ENCODE assay signal across 8 mouse cellular contexts in the genomic region with DNA sequence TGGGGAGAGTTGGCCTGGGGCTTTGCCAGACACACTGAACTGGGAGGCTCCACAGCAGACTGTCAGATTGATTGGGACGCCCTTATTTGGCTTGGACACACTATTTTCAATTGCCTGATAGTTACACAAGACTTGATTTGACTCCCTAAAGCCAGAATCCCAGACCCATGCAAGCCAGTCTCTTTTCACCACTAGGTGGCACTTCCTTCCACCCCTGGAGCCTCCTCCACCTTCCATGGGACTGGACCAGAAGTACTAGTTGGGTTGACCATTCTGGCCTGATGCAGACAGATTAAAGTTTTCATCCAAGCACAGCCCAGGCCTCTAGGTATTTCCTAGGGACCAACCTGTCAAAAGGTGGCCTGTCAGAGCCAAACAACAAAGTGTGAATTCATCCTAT. TPM values are rescaled to one million over a fixed set of nuclear protein-coding genes. Genes with fewer than 3 reads are reported as not detected.
A peak's percentile ranks its signal among the peaks of the same experiment; 100 is the strongest.
DNase-seq lines count a peak whose midpoint lies in the region; ATAC-seq and TF ChIP-seq lines count a peak whose summit lies in the region.

No protein-coding gene starts in this region.

- H3K4me1 ChIP-seq in midbrain, postnatal 0 days (ENCODE audit: insufficient read depth, low read length), result no peaks in the 10 kb centered on the region
- H3K4me1 ChIP-seq in midbrain, embryonic 15.5 days, result no peaks in the 10 kb centered on the region
- H3K4me1 ChIP-seq in lung, adult 2 months (ENCODE audit: control insufficient read depth, insufficient read depth, low read length), result no peaks in the 10 kb centered on the region

- no peak for TF ChIP-seq POLR2A in lung, adult 2 months (IDR thresholded peaks at IDR 0.05; ENCODE audit: borderline replicate concordance, extremely low read depth, low read depth, low read length)

- no peaks in the 10 kb centered on the region for H3K27me3 ChIP-seq in midbrain, postnatal 0 days (ENCODE audit: insufficient read depth, low read length)
- H3K27me3 ChIP-seq in midbrain, embryonic 15.5 days (replicated peaks), result no peaks in the 10 kb centered on the region

- H3K4me2 ChIP-seq in midbrain, postnatal 0 days (ENCODE audit: low read depth, low read length, poor library complexity, severe bottlenecking), result no peak overlapping the region
- H3K4me2 ChIP-seq in midbrain, embryonic 15.5 days, result no peak overlapping the region

- intact Hi-C loops in gastrocnemius, postnatal 36 days (cut with DNase I), result loop anchor here (10.0 kb wide), 1 partner anchor 1001 kb away; no protein-coding TSS in a partner anchor

- DNase-seq in gastrocnemius, adult 18-20 months (ENCODE audit: low spot score), result peak; percentile 35
- no peak for DNase-seq in gastrocnemius, postnatal 36 days
- peak; percentile 10 for DNase-seq in midbrain, postnatal 0 days (ENCODE audit: low spot score)
- peak; percentile 14 to 17 for DNase-seq in cerebellum, postnatal 36 days
- peak; percentile 28 for DNase-seq in lung, adult 2 months
- no peak for DNase-seq in right cerebral cortex, postnatal 36 days (ENCODE audit: low spot score in 2 of 2)

- WGBS in midbrain, postnatal 0 days, result 62% methylated on average over 1 of the region's 1 CpGs
- WGBS in midbrain, embryonic 15.5 days, result 61% methylated on average over 1 of the region's 1 CpGs
- 25% methylated on average over 1 of the region's 1 CpGs for WGBS in lung, adult 2 months

- no peaks in the 10 kb centered on the region for H3K36me3 ChIP-seq in midbrain, postnatal 0 days (ENCODE audit: insufficient read depth, low read length)
- no peaks in the 10 kb centered on the region for H3K36me3 ChIP-seq in midbrain, embryonic 15.5 days (replicated peaks)

- TF ChIP-seq CTCF in midbrain, postnatal 0 days (IDR thresholded peaks at IDR 0.05), result peak; percentile 63
- TF ChIP-seq CTCF in lung, adult 2 months (IDR thresholded peaks at IDR 0.05; ENCODE audit: insufficient read depth, low read length), result peak; percentile 77

- H3K4me3 ChIP-seq in midbrain, postnatal 0 days (ENCODE audit: low read depth, low read length), result no peak overlapping the region
- H3K4me3 ChIP-seq in midbrain, embryonic 15.5 days, result no peak overlapping the region
- H3K4me3 ChIP-seq in lung, adult 2 months (replicated peaks; ENCODE audit: extremely low read depth, low read depth, low read length), result no peak overlapping the region

- H3K27ac ChIP-seq in midbrain, postnatal 0 days (ENCODE audit: low read depth, low read length), result no peak overlapping the region
- H3K27ac ChIP-seq in midbrain, embryonic 15.5 days, result no peak overlapping the region

- ATAC-seq in midbrain, postnatal 0 days (ENCODE audit: low FRiP score), result no peak
- ATAC-seq in midbrain, embryonic 15.5 days (replicated peaks), result no peak
- no peak for ATAC-seq in monocyte, adult 5-6 weeks (replicated peaks; ENCODE audit: insufficient number of reproducible peaks, low FRiP score, low TSS enrichment, poor library complexity, severe bottlenecking)

- H3K9ac ChIP-seq in midbrain, postnatal 0 days (replicated peaks; ENCODE audit: low read length, poor library complexity, severe bottlenecking), result no peak overlapping the region
- H3K9ac ChIP-seq in midbrain, embryonic 15.5 days, result no peak overlapping the region

- H3K9me3 ChIP-seq in midbrain, postnatal 0 days (ENCODE audit: low read length), result no peaks in the 10 kb centered on the region
- H3K9me3 ChIP-seq in midbrain, embryonic 15.5 days, result no peaks in the 10 kb centered on the region

RNA-seq across cellular contexts. Expression of gene Clic6, which starts 58.7 kb away (rescaled TPM):
- total RNA-seq in gastrocnemius, adult 18-20 months (2021), result under 1 TPM in 1 of 2 experiments, not detected in 1; 0.14 TPM
- under 1 TPM in 1 of 2 experiments, not detected in 1; 0.07 TPM for total RNA-seq in gastrocnemius, postnatal 36 days (2021)
- 2.1 and 3.5 TPM in 2 replicates for total RNA-seq in midbrain, postnatal 0 days (2014; rRNA removed)
- polyA plus RNA-seq in midbrain, postnatal 0 days (2015; fragmentation: Nextera tagmentation; extraction: Ambion mirVana), result 0.43 and 0.70 TPM in 2 replicates
- 3.2 and 3.7 TPM in 2 replicates for polyA plus RNA-seq in midbrain, embryonic 15.5 days (2015; fragmentation: Nextera tagmentation; extraction: Ambion mirVana)
- polyA plus RNA-seq in lung, adult 2 months (2012; rRNA removed), result 7.6 and 9.5 TPM in 2 replicates
- not detected in 3 replicates for total RNA-seq in monocyte, adult 5-6 weeks (2017)

Comparison
In these comparisons a context has a peak if more than half of its experiments do, and no peak if none do; other contexts are left out.
1. DNase-seq: peak in gastrocnemius, adult 18-20 months (single experiment), midbrain, postnatal 0 days (single experiment), cerebellum, postnatal 36 days (2 of 2) and lung, adult 2 months (single experiment); none in gastrocnemius, postnatal 36 days (0 of 2) and right cerebral cortex, postnatal 36 days (0 of 2).